ENCODE assay signal across 9 mouse cellular contexts in genomic region chr17:46170538-46170937, GRCm38 (mm10). TPM values are rescaled to one million over a fixed set of nuclear protein-coding genes. Genes with fewer than 3 reads are reported as not detected.
DNase-seq lines count a peak whose midpoint lies in the region; ATAC-seq and TF ChIP-seq lines count a peak whose summit lies in the region.
"Had no signal": no experiment of that assay in that cellular context is flagged by ENCODE, and none has a peak within 500 bp of the region (broad histone marks: within the 10 kb centered on the region; RNA-seq: fewer than 3 reads in every experiment).

No protein-coding gene starts in this region.

- no peaks in the 10 kb centered on the region for H3K27me3 ChIP-seq in cerebellum, adult 2 months (ENCODE audit: control insufficient read depth, insufficient read depth, low read length)
- no peaks in the 10 kb centered on the region for H3K27me3 ChIP-seq in midbrain, embryonic 15.5 days (replicated peaks)
- H3K27me3 ChIP-seq in midbrain, embryonic 11.5 days (ENCODE audit: control insufficient read depth, insufficient read depth, low read length), result no peaks in the 10 kb centered on the region
- H3K27me3 ChIP-seq: megakaryocyte, embryonic 14.5 days had no signal

- H3K4me3 ChIP-seq in cerebellum, adult 2 months (replicated peaks; ENCODE audit: insufficient read depth, low read depth, low read length), result no peak overlapping the region
- H3K4me3 ChIP-seq in midbrain, embryonic 15.5 days, result no peak overlapping the region
- no peak overlapping the region for H3K4me3 ChIP-seq in midbrain, embryonic 11.5 days (ENCODE audit: low read depth, low read length)
- H3K4me3 ChIP-seq: megakaryocyte, embryonic 14.5 days had no signal

- no peak overlapping the region for H3K4me2 ChIP-seq in midbrain, embryonic 15.5 days
- H3K4me2 ChIP-seq in midbrain, embryonic 11.5 days, result no peak overlapping the region

- no peaks in the 10 kb centered on the region for H3K9me3 ChIP-seq in midbrain, embryonic 15.5 days
- H3K9me3 ChIP-seq in midbrain, embryonic 11.5 days (ENCODE audit: control insufficient read depth, low read length), result no peaks in the 10 kb centered on the region
- H3K9me3 ChIP-seq: megakaryocyte, embryonic 14.5 days had no signal

- peak; percentile 61; the same call in 1 of the 2 replicates for ATAC-seq in midbrain, embryonic 15.5 days (replicated peaks)
- no peak for ATAC-seq in midbrain, embryonic 11.5 days (ENCODE audit: low FRiP score)
- ATAC-seq in inflammation-experienced regulatory T-cells, adult 6 months, result peak; percentile 80

- TF ChIP-seq CTCF in cerebellum, adult 2 months (IDR thresholded peaks at IDR 0.05; ENCODE audit: borderline replicate concordance, insufficient read depth, low read depth, low read length), result peak; percentile 51; the same call in 1 of the 2 replicates

- H3K36me3 ChIP-seq in midbrain, embryonic 15.5 days (replicated peaks), result peaks cover 49% of the 10 kb centered on the region
- peaks cover 24% of the 10 kb centered on the region for H3K36me3 ChIP-seq in midbrain, embryonic 11.5 days (ENCODE audit: control insufficient read depth, insufficient read depth, low read length)

- peaks cover 5% of the 10 kb centered on the region for H3K4me1 ChIP-seq in cerebellum, adult 2 months (ENCODE audit: control insufficient read depth, insufficient read depth, low read length)
- no peaks in the 10 kb centered on the region for H3K4me1 ChIP-seq in midbrain, embryonic 15.5 days
- no peaks in the 10 kb centered on the region for H3K4me1 ChIP-seq in midbrain, embryonic 11.5 days (ENCODE audit: control insufficient read depth, insufficient read depth, low read length)

- H3K27ac ChIP-seq in cerebellum, adult 2 months (ENCODE audit: insufficient read depth, low read length), result no peak overlapping the region
- no peak overlapping the region for H3K27ac ChIP-seq in midbrain, embryonic 15.5 days
- no peak overlapping the region for H3K27ac ChIP-seq in midbrain, embryonic 11.5 days (ENCODE audit: low read depth, low read length)

- H3K9ac ChIP-seq in midbrain, embryonic 15.5 days, result no peak overlapping the region
- no peak overlapping the region for H3K9ac ChIP-seq in midbrain, embryonic 11.5 days (ENCODE audit: low read length)

- no peak for DNase-seq in cerebellum, adult 2 months
- DNase-seq in cerebellum, adult 8-10 months, result no peak
- no peak for DNase-seq in midbrain, embryonic 11.5 days (ENCODE audit: low spot score, missing footprints)
- DNase-seq in retina, postnatal 1 day, result peak; percentile 60
- DNase-seq in urinary bladder, adult 18-20 months (ENCODE audit: low spot score in 2 of 2), result no peak
- DNase-seq in gastrocnemius, postnatal 25 days, result no peak

- TF ChIP-seq POLR2A in cerebellum, adult 2 months (IDR thresholded peaks at IDR 0.05; ENCODE audit: borderline replicate concordance, insufficient read depth, low read length), result no peak

- WGBS in cerebellum, adult 2 months, result 78% methylated on average over 3 of the region's 3 CpGs
- 82% methylated on average over 3 of the region's 3 CpGs for WGBS in midbrain, embryonic 15.5 days
- 81% methylated on average over 3 of the region's 3 CpGs for WGBS in midbrain, embryonic 11.5 days

RNA-seq across cellular contexts. Expression of gene Gtpbp2, which starts 9.7 kb away (rescaled TPM):
- 194 and 205 TPM in 2 replicates for polyA plus RNA-seq in cerebellum, adult 2 months (2012; rRNA removed)
- 46.2 and 46.3 TPM in 2 replicates for polyA plus RNA-seq in midbrain, embryonic 15.5 days (2015; fragmentation: Nextera tagmentation; extraction: Ambion mirVana)
- polyA plus RNA-seq in midbrain, embryonic 11.5 days (2014; fragmentation: Nextera tagmentation; extraction: Ambion mirVana), result 16.8 and 19.2 TPM in 2 replicates
- 10 to 100 TPM; 47.8 to 71.3 (median 51.3) TPM for polyA plus RNA-seq in inflammation-experienced regulatory T-cells, adult 6 months (2017; shearing (Covaris generic))
- 10 to 100 TPM; 46.5 to 50.8 TPM for total RNA-seq in gastrocnemius, postnatal 25 days (2021)

RNA-seq across cellular contexts. Expression of gene Mad2l1bp, which starts 17.2 kb away (rescaled TPM):
- polyA plus RNA-seq in cerebellum, adult 2 months (2012; rRNA removed), result 17.4 TPM in 2 replicates
- polyA plus RNA-seq in midbrain, embryonic 15.5 days (2015; fragmentation: Nextera tagmentation; extraction: Ambion mirVana), result 21.3 and 24.8 TPM in 2 replicates
- polyA plus RNA-seq in midbrain, embryonic 11.5 days (2014; fragmentation: Nextera tagmentation; extraction: Ambion mirVana), result 32.8 and 33.3 TPM in 2 replicates
- 10 to 100 TPM; 47.3 to 55.4 (median 53.1) TPM for polyA plus RNA-seq in inflammation-experienced regulatory T-cells, adult 6 months (2017; shearing (Covaris generic))
- total RNA-seq in gastrocnemius, postnatal 25 days (2021), result 10 to 100 TPM; 16.5 to 18.3 TPM

RNA-seq across cellular contexts. Expression of gene Rsph9, which starts 26.5 kb away (rescaled TPM):
- polyA plus RNA-seq in cerebellum, adult 2 months (2012; rRNA removed), result 10.5 and 11.9 TPM in 2 replicates
- polyA plus RNA-seq in midbrain, embryonic 15.5 days (2015; fragmentation: Nextera tagmentation; extraction: Ambion mirVana), result 51.2 and 51.9 TPM in 2 replicates
- polyA plus RNA-seq in midbrain, embryonic 11.5 days (2014; fragmentation: Nextera tagmentation; extraction: Ambion mirVana), result 17.5 and 18.5 TPM in 2 replicates
- 1 to 10 TPM in 2 of 3 experiments, under 1 TPM in 1; 0.94 to 2.3 (median 1.3) TPM for polyA plus RNA-seq in inflammation-experienced regulatory T-cells, adult 6 months (2017; shearing (Covaris generic))
- total RNA-seq in gastrocnemius, postnatal 25 days (2021), result under 1 TPM; 0.29 to 0.38 TPM

RNA-seq across cellular contexts. Expression of gene Polh, which starts 31.9 kb away (rescaled TPM):
- polyA plus RNA-seq in cerebellum, adult 2 months (2012; rRNA removed), result 5.8 and 6.7 TPM in 2 replicates
- polyA plus RNA-seq in midbrain, embryonic 15.5 days (2015; fragmentation: Nextera tagmentation; extraction: Ambion mirVana), result 7.4 and 8.2 TPM in 2 replicates
- polyA plus RNA-seq in midbrain, embryonic 11.5 days (2014; fragmentation: Nextera tagmentation; extraction: Ambion mirVana), result 10.1 and 10.8 TPM in 2 replicates
- polyA plus RNA-seq in inflammation-experienced regulatory T-cells, adult 6 months (2017; shearing (Covaris generic)), result 10 to 100 TPM in 1 of 3 experiments, 1 to 10 TPM in 2; 6.4 to 20.1 (median 8.2) TPM
- 10 to 100 TPM; 10.6 to 10.9 TPM for total RNA-seq in gastrocnemius, postnatal 25 days (2021)

RNA-seq across cellular contexts. Expression of gene Xpo5, which starts 32.0 kb away (rescaled TPM):
- polyA plus RNA-seq in cerebellum, adult 2 months (2012; rRNA removed), result 39.1 and 40.7 TPM in 2 replicates
- 40.4 and 41.0 TPM in 2 replicates for polyA plus RNA-seq in midbrain, embryonic 15.5 days (2015; fragmentation: Nextera tagmentation; extraction: Ambion mirVana)
- 73.3 and 75.8 TPM in 2 replicates for polyA plus RNA-seq in midbrain, embryonic 11.5 days (2014; fragmentation: Nextera tagmentation; extraction: Ambion mirVana)
- polyA plus RNA-seq in inflammation-experienced regulatory T-cells, adult 6 months (2017; shearing (Covaris generic)), result 10 to 100 TPM; 24.9 to 35.4 (median 28.8) TPM
- 1 to 10 TPM; 9.0 to 9.4 TPM for total RNA-seq in gastrocnemius, postnatal 25 days (2021)
